Mouse (Mus musculus) left cerebral cortex, adult 8-10 months (tissue): Measurements from ENCODE around the gene Gm45902. TPM values are rescaled to one million over a fixed set of nuclear protein-coding genes. Genes with fewer than 3 reads are reported as not detected.
A peak's percentile ranks its signal among the peaks of the same experiment; 100 is the strongest.

Source experiments
- DNase-seq, 2 experiments: peaks; one replicate each; pipeline ENCODE4 v3.0.0; 2022; ENCODE audit warnings: low spot score in 2 of 2
- total RNA-seq, 4 experiments: library from RNA; stranded (reverse); gene quantifications; 2 replicates each; pipeline ENCODE4 v1.2.4; 2022

Gene Gm45902
- 1 to 10 TPM; 4.3 to 5.6 (median 4.6) TPM for total RNA-seq

DNA sequence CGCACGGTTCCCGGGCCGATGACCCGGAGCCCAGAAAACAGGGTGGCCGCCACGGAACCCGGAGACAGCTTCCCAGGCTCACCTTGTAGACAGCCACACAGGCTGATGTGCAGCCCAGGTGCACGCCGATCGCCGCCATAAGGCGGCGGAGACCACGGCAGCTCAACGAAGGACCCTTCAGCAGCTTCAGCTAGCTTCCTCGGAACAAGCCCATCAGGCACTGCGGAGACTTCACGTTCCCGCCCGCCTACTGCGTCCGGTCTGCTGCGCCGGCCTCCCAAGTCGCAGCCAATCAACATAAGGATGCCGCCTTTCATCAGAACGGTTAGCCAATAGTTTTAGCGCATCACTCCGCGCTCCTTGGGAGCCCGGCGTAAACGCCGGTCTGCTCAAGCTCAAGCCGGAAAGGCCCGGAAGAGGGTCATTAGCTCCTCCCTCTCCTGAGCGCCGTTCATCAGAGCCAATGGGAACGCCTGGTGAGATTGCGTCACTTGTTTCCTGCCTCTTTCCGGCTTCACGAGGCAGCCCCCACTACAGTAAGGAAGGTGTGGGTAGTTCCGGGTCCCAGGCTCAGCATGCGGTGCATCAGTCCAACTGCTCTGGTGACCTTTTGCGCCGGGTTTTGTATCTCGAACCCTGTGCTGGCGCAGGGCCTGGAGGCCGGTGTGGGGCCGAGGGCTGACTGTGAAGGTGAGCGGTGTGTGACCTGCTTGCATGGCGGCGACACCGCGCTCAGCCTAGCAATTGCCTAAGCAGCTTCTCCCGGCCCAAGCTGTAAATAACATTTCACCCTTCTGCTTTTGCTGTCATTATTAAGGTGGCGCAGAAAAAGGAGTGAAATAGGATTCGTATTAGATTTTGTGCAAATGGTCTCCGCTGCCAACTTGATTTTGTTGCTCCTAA is at the start of gene Gm45902, which contains the start of the genes Hspa14 and Cdnf:
Gene Gm45902, minus strand, starts transcription at position 239 of the 903 bp plus-strand sequence.
Gene Hspa14, minus strand, starts transcription at position 263 of the 903 bp plus-strand sequence.
Gene Cdnf, plus strand, starts transcription at position 479 of the 903 bp plus-strand sequence.
- peak; percentile 94 to 99 for DNase-seq

- peak in 1 of 2 experiments; percentile 19 for DNase-seq
Observed at GRCm38 (mm10) chr2:3546588-3546987, 34.0 kb upstream of the Gm45902 start.

DNA sequence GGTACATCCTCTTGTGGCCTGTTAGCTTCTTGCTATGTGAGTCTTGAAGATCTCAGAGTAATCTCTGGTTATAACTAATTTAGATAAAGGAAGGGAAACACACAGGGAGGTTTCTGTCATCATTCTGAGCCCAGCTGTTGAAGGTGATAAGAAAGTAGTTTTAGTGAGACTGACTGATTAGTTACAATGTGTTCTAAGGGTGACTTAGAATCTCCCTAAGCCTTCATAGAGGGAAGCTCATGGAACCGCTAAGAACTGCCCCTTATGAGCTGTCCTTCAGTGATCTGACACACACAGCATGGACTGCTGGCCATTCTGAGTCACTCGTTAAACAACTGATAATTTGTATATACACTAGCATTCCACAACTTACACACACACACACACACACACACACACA is 33.5 kb upstream of the Gm45902 start:
- no peak for DNase-seq

GRCm38 (mm10) chr2:3541307-3542079 is 28.9 kb upstream of the Gm45902 start:
- DNase-seq: no peak

GRCm38 (mm10) chr2:3526288-3526687 is 13.7 kb upstream of the Gm45902 start:
- DNase-seq: no peak

GRCm38 (mm10) chr2:3522558-3522957 is 10.0 kb upstream of the Gm45902 start:
- no peak for DNase-seq

DNA sequence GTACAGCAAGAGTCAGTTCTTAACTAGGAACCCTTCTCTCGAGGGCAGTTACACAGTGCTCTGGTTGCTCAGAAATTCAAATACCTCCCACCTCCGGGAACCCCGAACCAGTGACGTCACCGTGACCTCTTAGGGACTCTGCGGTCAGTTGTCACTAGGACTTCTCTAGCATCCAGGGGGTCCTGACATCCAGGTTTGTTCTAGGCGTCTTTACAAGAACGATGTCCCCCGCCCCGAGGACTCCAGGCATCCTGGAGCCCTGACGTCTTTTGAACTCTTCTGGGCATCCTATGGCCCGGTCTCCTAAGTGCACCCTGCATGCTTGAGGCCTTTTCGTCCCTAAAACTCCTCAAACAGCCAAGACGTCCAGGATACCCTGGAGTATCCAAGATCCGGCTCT is 514 bp downstream of the Gm45902 start:
- DNase-seq: peak in 1 of 2 experiments; percentile 38

DNA sequence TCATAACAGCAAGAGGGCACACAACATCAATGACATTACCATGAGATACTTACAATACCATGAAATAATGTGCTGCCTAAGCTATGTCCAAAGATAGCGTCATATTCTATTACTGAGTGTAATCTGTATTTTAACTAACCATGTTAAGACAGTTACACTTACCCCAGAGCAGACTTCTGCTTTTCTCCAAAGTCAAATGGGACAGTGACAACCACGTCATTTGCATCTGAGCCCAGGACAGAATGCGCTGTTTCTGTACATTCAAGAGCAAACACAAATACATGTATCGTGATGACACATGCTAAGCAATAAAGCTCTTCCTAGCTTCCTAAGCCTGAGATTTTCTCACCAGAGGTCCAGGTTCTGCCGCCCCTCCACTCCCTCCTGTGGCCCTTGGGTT is 11.7 kb downstream of the Gm45902 start:
- DNase-seq: no peak

DNA sequence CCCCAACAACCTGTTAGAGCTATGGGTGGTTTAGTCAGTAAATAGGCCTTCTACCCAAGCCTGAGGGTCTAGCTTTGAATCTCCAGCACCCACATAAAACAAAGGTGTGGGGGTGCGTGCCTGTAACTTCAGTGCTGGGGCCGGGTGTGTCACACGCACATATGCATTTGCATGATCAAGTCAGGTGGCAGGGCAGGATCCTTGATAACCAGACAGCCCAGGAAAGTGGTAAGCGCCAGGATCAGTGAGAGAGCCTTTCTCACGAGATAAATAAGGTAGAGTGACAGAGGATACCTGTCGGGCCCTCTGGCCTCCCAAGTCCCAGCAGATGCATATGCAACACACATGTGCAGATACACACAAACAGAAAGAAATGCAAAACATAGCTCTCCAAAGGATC is 13.0 kb downstream of the Gm45902 start:
- no peak for DNase-seq

DNA sequence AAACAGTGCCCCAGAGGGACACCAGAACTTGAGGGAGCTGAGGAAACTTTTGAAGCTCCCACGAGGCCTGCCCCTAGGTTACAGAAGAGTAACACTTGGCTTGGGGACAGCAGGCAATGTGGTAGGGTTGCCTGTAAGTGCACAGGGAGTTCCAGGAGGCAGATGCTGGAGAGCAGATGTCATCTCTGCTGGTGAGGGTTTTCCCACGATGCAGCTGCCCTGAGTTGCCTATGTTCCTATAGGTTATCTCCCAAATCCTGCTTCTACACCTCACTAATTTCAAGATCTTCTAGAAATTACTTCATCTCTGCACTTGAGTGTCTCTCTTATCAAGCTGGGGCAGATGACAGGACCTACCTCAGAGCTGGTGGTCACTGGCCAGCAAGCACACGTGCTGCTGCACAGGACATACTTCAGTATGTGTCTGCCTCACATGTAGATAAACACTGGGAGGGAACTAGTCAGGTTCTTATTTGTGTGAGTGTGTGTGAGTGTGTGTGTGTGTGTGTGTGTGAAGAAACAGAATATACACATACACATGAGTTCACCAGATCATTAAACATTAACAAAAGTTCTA is 18.7 kb downstream of the Gm45902 start:
- DNase-seq: no peak

DNA sequence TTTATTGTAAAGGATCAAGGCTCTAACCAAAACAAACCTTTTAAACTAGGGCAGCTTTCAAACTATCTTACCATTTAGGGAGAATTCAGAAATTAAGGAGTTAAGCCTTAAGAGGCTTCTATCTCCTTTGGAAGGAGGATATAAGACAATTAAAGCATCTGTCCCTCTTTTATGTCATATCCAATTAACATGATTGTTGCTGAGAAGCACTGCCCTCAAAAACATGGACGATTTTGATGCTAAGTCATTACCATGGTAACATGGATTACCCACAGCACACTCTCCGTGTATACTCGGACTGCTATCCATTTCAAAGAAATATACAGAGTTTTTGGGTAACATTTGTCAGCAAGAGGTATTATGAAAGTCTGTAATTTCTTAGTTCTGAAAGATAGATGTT is 22.8 kb downstream of the Gm45902 start:
- DNase-seq: no peak

GRCm38 (mm10) chr2:3480239-3480638 is 32.4 kb downstream of the Gm45902 start:
- DNase-seq: no peak

GRCm38 (mm10) chr2:3475746-3476251 is 36.8 kb downstream of the Gm45902 start:
- DNase-seq: no peak

- DNase-seq: peak; percentile 87 to 92
Observed at GRCm38 (mm10) chr2:3474861-3475283, 37.7 kb downstream of the Gm45902 start, which contains the start of gene Suv39h2. TSS of gene Suv39h2 (minus strand) at chr2:3475031.

DNA sequence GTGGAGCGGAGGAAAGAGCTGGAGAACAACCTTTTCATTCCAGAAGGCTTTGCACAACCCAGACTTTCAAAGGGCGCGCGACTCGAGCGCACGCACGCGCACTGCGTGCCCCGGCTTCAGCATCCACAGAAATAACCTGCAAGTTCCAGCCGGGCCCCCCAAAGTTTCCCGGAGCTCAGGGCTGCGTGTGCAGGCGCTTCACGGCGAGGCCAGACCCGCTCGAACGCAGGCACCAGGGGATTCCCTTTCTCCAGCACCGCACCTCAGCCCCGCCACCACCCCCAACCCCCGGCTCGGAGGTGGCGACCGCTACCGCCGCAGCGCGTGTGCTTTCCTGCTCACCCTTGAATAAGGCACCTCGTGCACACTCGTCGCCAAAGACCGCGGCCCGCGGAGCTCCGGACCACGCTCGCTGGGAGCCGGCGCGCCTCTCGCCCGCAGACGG is 38.2 kb downstream of the Gm45902 start:
- DNase-seq: peak; percentile 36 to 39

- DNase-seq: no peak
Observed at GRCm38 (mm10) chr2:3473891-3474290, 38.7 kb downstream of the Gm45902 start.

DNA sequence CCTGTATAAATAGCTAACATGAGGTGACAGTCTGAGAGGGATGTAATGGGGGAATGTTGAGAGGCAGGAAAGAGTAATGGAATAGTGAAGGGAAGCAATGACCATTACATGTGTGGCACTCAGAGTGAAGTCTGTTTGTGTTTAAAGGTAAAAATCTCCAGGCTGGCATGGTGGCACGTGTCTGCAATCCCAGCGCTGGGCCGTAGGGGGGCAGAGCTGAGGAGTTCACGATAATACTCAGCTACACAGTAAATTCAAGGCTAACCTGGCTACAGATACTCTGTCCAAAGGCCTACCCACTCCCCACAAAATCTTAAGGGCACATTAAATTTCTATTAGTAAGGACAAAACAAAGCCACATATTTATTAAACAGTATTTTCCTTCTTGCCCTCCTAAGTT is 56.0 kb downstream of the Gm45902 start:
- no peak for DNase-seq
